Mouse (Mus musculus): ENCODE data around the gene Il17f. TPM values are rescaled to one million over a fixed set of nuclear protein-coding genes. Genes with fewer than 3 reads are reported as not detected.

The Il17f gene
- polyA plus RNA-seq, 1 experiment from 2014 or later, result not detected

DNA sequence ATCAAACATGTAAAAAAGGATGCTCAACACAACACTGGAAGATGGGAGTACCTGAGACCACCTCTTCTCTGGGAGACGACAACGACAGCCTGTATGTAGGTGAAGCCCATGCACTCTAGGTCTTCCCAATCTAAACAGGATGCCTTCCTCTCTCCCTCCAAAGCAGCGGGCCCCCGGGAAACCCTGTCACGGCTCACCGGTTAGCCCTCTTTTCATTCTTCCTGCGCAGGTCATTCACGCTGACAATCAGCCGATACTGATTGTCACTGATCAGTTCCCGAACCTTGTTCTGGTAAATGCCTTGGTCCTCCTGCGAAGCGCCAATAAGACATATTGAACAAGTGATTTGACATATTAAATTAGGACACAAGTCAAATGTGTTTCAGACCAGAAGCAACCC is 27.2 kb upstream of the Il17f start:
- TF ChIP-seq EP300 (IDR thresholded peaks at IDR 0.05) (no peak), CTCF (IDR thresholded peaks at IDR 0.05) (no peak)
- no peaks in the 10 kb centered on the region for H3K4me1 ChIP-seq (ENCODE audit: insufficient read depth, low read depth, low read length)
- H3K27ac ChIP-seq (ENCODE audit: low read length), result no peak overlapping the region
- no peak overlapping the region for H3K4me2 ChIP-seq (replicated peaks; ENCODE audit: low read depth, low read length)
- no peaks in the 10 kb centered on the region for H3K9me3 ChIP-seq (ENCODE audit: low read length)
- H3K36me3 ChIP-seq (ENCODE audit: insufficient read depth, low read length), result peaks cover 5% of the 10 kb centered on the region
- H3K27me3 ChIP-seq (replicated peaks; ENCODE audit: insufficient read depth, low read length), result no peaks in the 10 kb centered on the region
- H3K9ac ChIP-seq (replicated peaks; ENCODE audit: low read depth), result no peak overlapping the region
- ATAC-seq (no peak), DNase-seq (ENCODE audit: low spot score) (no peak)
- no peak overlapping the region for H3K4me3 ChIP-seq (ENCODE audit: low read depth, low read length)
- 68% methylated on average over 12 of the region's 12 CpGs for WGBS

DNA sequence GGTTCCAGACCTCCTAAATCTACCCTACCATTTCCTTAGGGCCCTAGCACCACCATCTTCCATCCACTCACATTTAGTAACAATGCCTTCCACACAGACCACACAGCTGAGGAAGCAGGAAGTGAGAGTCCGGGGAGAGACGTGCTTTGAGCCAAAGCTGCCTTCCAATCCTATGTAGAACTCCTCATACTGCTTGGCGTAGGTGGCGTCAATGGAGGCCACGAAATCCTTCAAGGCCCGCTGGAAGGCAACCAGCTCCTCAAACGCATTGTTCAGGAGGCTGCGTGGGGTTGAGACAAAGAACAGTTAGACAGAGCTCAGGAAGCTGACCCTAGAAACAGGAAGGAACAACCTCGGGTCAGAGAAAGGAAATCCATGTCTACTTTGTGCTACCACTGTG is 26.8 kb upstream of the Il17f start:
- 0 out of 2 replicates have a peak overlapping the region, but pooled peaks have one; percentile 14 for H3K27ac ChIP-seq (ENCODE audit: low read length)
- DNase-seq (ENCODE audit: low spot score), result no peak

DNA sequence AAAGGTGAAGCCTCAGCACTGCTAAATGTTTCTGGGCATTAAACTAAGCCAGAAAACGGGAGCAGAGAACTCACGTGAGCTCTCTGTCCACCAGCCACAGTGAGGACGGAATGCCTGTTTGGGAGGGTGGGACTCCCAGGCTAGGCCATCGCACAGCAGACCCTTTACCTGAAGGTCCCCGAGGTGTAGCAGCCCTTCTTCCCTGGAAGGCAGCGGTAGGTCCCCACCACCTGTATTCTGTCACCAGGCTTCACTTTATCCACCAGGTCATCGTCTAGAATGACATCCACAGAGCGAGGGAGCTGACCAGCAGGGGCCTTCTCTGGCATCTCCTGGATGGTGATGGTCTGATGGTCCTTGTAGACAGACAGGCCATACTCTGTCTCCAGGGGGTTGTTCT is 24.1 kb upstream of the Il17f start:
- Histone ChIP-seq H3K27ac (ENCODE audit: low read length) (no peak overlapping the region), H3K36me3 (ENCODE audit: insufficient read depth, low read length) (peaks cover 5% of the 10 kb centered on the region), H3K9ac (replicated peaks; ENCODE audit: low read depth) (no peak overlapping the region), H3K4me1 (ENCODE audit: insufficient read depth, low read depth, low read length) (no peaks in the 10 kb centered on the region), H3K9me3 (ENCODE audit: low read length) (no peaks in the 10 kb centered on the region), H3K4me2 (replicated peaks; ENCODE audit: low read depth, low read length) (no peak overlapping the region), H3K4me3 (ENCODE audit: low read depth, low read length) (no peak overlapping the region), H3K27me3 (replicated peaks; ENCODE audit: insufficient read depth, low read length) (no peaks in the 10 kb centered on the region)
- no peak for TF ChIP-seq EP300 (IDR thresholded peaks at IDR 0.05)
- no peak for TF ChIP-seq CTCF (IDR thresholded peaks at IDR 0.05)
- no peak for ATAC-seq
- no peak for DNase-seq (ENCODE audit: low spot score)
- 92% methylated on average over 8 of the region's 8 CpGs for WGBS

More for the DNA sequence above, 26.8 kb upstream of the Il17f start:
- Histone ChIP-seq H3K9me3 (ENCODE audit: low read length) (no peaks in the 10 kb centered on the region), H3K36me3 (ENCODE audit: insufficient read depth, low read length) (peaks cover 5% of the 10 kb centered on the region), H3K4me2 (replicated peaks; ENCODE audit: low read depth, low read length) (no peak overlapping the region), H3K4me1 (ENCODE audit: insufficient read depth, low read depth, low read length) (no peaks in the 10 kb centered on the region), H3K9ac (replicated peaks; ENCODE audit: low read depth) (no peak overlapping the region), H3K4me3 (ENCODE audit: low read depth, low read length) (no peak overlapping the region), H3K27me3 (replicated peaks; ENCODE audit: insufficient read depth, low read length) (no peaks in the 10 kb centered on the region)
- 63% methylated on average over 9 of the region's 9 CpGs for WGBS
- no peak for ATAC-seq
- TF ChIP-seq CTCF (IDR thresholded peaks at IDR 0.05), result no peak
- no peak for TF ChIP-seq EP300 (IDR thresholded peaks at IDR 0.05)

DNA sequence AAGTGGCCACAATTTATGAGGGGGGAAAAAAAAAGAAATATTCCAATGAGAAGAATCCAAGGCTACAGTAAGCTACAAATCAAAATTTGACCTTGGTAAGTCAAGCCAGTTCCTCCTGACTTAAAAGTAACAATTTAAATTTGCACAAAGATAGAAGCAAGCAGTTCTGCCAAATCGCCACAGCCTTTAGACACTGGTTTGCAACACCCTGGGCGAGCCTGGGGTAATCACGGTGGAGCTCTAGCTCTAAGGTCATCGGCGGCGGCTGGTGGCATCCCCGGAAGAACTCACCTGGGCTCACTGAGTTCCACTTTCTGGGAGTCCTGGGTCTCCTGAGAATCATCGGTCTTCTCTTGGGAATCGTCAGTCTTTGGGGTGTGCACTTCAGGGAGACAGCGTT is 14.1 kb upstream of the Il17f start:
- Histone ChIP-seq H3K27ac (ENCODE audit: low read length) (no peak overlapping the region), H3K4me2 (replicated peaks; ENCODE audit: low read depth, low read length) (no peak overlapping the region), H3K36me3 (ENCODE audit: insufficient read depth, low read length) (peaks cover 9% of the 10 kb centered on the region), H3K9me3 (ENCODE audit: low read length) (no peaks in the 10 kb centered on the region), H3K4me1 (ENCODE audit: insufficient read depth, low read depth, low read length) (no peaks in the 10 kb centered on the region), H3K4me3 (ENCODE audit: low read depth, low read length) (no peak overlapping the region), H3K9ac (replicated peaks; ENCODE audit: low read depth) (no peak overlapping the region), H3K27me3 (replicated peaks; ENCODE audit: insufficient read depth, low read length) (no peaks in the 10 kb centered on the region)
- TF ChIP-seq EP300 (IDR thresholded peaks at IDR 0.05), result no peak
- no peak for TF ChIP-seq CTCF (IDR thresholded peaks at IDR 0.05)
- 93% methylated on average over 10 of the region's 10 CpGs for WGBS
- DNase-seq (ENCODE audit: low spot score) (no peak), ATAC-seq (no peak)

DNA sequence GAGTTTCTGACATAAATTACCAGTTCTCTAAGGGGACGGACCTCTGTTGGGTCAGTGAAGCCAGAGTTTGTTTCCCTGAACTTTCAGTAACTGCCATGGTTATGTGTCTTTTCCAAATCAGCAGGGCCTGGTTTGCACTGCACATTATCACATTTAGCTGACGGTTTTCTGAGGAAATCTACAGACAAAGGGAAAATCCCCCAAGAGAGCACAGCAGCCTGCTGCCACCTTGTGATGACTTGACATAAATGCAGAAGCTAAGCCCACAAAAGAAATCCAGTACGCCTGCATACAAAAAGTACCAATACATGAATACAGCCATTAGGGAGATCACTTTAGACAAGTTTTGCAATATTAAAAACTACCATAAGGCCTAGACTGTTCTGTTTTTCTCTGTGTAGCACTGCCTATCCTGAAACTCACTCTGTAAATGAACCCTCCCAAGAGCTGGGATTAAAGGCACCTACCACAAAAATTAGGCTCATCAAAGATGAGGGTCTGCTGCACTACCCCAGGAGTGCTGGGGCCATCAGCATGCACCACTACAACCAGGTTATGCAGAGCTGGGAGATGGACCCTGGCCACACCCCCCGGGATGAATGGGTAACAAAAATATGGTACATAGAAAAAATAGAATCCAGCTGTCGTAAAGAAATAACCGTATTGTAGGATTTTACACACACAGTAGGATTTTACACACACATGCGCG is 11.4 kb upstream of the Il17f start:
- H3K9me3 ChIP-seq (ENCODE audit: low read length), result no peaks in the 10 kb centered on the region
- TF ChIP-seq CTCF (IDR thresholded peaks at IDR 0.05) (peak; percentile 67), EP300 (IDR thresholded peaks at IDR 0.05) (no peak)
- ATAC-seq, result no peak
- no peaks in the 10 kb centered on the region for H3K27me3 ChIP-seq (replicated peaks; ENCODE audit: insufficient read depth, low read length)
- peaks cover 5% of the 10 kb centered on the region; the same call in 1 of the 2 replicates for H3K36me3 ChIP-seq (ENCODE audit: insufficient read depth, low read length)
- H3K9ac ChIP-seq (replicated peaks; ENCODE audit: low read depth), result no peak overlapping the region
- no peak overlapping the region for H3K27ac ChIP-seq (ENCODE audit: low read length)
- 83% methylated on average over 8 of the region's 8 CpGs for WGBS
- DNase-seq (ENCODE audit: low spot score), result peak; percentile 40
- no peak overlapping the region for H3K4me2 ChIP-seq (replicated peaks; ENCODE audit: low read depth, low read length)
- no peak overlapping the region for H3K4me3 ChIP-seq (ENCODE audit: low read depth, low read length)
- no peaks in the 10 kb centered on the region for H3K4me1 ChIP-seq (ENCODE audit: insufficient read depth, low read depth, low read length)

DNA sequence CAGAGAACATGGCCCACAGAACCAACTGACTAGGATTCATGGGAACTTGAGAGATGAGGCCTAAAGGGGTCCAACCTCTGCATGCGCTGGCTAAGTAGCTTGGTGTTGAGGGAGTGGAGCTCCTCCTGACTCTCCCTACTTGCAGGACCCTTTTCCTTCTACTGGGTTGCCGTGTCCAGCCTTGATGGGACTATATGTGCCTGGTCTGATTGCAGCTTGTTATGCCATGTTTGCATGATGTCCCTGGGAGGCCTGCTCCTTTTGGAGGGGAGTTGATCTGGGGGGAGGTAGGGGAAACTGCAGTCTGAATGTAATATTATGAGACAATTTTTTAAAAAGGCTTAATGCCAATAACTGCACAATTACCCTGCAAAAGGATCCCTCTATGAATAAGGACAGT is 10.9 kb upstream of the Il17f start:
- ATAC-seq (no peak), DNase-seq (ENCODE audit: low spot score) (no peak)
- TF ChIP-seq CTCF (IDR thresholded peaks at IDR 0.05), result no peak
- no peak for TF ChIP-seq EP300 (IDR thresholded peaks at IDR 0.05)
- Histone ChIP-seq H3K27ac (ENCODE audit: low read length) (no peak overlapping the region), H3K9me3 (ENCODE audit: low read length) (no peaks in the 10 kb centered on the region), H3K27me3 (replicated peaks; ENCODE audit: insufficient read depth, low read length) (no peaks in the 10 kb centered on the region), H3K4me2 (replicated peaks; ENCODE audit: low read depth, low read length) (no peak overlapping the region), H3K4me3 (ENCODE audit: low read depth, low read length) (no peak overlapping the region), H3K9ac (replicated peaks; ENCODE audit: low read depth) (no peak overlapping the region), H3K4me1 (ENCODE audit: insufficient read depth, low read depth, low read length) (no peaks in the 10 kb centered on the region), H3K36me3 (ENCODE audit: insufficient read depth, low read length) (peaks cover 4% of the 10 kb centered on the region; the same call in 1 of the 2 replicates)
- WGBS, result 95% methylated on average over 2 of the region's 2 CpGs

Measured in lung, postnatal 0 days (tissue).